Mouse (Mus musculus): ENCODE results near the gene Emilin2.

Emilin2 gene

DNA sequence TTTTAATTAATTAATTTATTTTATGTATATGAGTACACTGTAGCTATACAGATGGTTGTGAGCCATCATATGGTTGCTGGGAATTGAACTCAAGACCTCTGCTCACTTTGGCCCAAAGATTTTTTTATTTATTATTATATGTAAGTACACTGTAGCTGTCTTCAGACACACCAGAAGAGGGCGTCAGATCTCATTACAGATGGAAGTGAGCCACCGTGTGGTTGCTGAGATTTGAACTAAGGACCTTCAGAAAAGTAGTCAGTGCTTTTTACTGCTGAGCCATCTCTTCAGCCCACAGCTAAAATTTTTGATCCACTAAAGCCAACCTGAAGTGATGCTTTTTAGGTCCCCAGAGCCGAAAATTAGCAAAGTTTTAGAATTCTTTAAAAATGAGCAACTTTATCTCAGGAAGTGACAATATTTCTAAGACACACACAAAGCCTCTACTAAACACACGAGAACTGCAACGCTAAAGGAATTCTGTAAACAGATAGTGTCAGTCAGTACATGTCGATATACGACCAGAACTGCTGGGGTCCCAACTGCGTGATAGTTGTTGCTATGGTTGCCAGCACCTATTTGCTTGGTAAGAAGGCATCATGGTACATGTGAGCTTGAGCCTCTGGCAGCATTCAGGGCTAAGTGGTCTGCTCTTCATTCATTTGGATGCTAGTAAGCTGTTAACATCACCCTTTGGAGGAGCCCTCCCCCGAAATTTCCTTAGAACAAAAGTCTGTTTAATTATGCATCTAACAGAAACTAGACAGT, 84.5 kb downstream of the Emilin2 start:
- DNase-seq, result no peak

DNA sequence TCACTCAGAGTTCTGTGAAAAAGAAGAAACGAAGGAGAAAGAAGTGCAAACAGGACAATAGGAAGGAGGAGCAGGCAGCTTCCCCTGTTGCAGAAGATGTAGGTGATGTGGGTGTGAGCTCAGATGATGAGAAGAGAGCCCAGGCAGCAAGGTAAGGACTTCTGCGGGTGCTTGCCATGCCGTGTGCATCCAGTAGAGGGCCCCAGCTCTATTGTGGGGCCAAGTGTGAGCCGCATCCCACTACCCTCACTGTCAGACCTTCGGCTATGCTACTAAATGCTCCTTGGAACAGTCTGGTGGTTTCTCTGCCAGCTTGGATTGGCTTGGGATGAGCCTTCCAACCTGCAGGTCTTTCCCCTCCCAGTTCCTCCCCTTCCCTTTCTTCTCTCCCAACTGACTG, 86.7 kb downstream of the Emilin2 start:
- no peak for DNase-seq

DNA sequence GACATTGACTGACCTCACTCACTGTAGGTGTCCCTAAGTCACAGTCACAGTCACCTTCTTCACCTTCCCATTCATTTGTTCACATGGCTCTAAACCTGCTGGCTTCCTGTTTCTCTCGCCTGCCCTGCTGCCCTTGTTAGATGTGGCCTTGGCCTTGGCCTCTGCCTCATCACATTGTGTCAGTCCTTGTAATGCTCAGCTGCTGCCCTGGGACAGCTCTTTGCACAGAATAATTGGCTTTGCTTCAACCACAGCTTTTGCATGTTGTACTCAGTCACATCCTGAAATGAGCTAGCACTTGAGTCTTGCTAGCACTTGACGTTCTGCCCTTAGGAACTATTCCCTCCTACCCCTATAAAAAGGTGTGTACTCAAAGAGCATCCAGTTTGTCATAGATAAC, 87.3 kb downstream of the Emilin2 start:
- DNase-seq, result no peak

DNA sequence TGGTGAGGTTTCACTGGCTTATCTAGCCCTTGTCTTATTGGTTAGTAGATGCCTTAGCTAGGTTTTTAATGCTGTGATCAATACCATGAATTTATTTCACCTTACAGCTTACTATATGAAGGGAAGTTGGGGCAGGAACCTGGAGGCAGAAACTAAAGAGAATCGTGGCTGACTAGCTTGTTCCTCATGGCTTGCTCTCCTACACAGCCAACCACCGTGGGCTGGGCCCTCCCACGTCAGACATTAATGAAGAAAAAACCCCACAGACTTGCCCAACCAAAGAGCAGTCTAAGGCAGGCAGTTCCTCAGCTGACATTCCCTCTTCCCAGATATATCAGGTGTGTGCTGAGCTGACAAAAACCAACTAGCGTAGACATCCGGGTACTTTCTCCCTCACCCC, 88.1 kb downstream of the Emilin2 start:
- no peak for DNase-seq

DNA sequence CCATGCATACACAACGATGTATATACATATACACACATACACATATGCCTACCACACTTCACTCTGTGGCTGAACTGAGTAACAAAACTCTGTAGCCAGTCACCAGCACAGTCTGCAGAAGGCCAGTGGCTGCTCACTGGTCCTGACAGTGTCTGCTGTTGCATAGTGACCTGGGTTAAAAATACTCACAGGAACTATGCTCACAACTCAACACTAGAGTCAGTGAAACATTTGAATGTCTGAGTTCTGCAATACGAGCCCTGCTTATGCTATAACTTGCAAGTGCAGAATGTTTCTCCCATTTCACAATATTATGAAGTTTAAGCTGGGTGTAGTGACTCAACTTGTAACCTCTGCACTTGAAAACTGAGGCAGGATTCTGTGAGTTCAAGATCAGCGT, 90.4 kb downstream of the Emilin2 start:
- DNase-seq, result no peak

DNA sequence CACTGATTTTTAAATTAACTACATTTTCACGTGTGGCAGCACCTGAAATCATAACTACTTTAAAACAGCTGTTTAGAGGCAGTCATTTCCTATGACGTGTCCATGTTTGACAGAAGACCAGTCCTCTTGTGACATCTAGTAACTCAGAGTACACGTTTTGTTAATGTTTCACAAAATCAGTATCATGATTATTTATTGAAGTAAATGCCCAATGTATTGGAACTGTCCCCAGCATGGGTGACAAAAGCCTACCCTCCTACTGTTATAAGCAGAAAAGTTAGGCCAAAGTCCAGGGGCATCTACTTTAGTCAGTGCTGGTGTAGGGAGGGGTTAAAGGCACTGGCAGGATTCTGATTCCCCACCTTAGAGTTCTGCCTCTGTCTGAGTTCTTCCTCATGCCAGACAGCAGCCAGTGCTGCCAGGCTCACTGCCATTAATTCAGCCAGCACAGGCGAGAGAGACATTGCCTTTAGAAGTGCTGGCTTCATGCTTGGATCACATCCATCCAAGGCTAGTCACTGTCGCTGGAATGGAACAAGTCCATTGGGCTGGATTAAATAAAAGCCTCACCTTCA, 94.6 kb downstream of the Emilin2 start:
- DNase-seq, result no peak

DNA sequence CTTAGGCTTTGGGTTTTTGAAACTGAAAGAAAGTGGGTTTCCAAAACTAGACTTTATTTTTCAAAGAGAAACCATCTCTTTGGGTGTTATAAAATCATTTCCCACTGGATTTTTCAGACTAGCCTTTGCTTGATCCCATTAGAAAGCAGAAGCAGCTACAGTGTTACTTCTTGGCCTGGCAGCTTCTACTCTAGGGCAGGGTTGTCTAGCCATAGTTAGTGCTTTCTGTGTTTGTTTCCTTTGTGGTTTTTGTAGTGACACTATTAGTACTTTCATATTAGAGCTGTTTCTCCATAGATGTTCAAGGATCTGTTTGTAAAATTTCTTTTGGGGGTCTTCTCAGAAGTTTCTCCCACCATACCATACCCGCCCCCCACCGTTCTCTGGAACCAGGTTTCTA, 95.5 kb downstream of the Emilin2 start:
- no peak for DNase-seq

DNA sequence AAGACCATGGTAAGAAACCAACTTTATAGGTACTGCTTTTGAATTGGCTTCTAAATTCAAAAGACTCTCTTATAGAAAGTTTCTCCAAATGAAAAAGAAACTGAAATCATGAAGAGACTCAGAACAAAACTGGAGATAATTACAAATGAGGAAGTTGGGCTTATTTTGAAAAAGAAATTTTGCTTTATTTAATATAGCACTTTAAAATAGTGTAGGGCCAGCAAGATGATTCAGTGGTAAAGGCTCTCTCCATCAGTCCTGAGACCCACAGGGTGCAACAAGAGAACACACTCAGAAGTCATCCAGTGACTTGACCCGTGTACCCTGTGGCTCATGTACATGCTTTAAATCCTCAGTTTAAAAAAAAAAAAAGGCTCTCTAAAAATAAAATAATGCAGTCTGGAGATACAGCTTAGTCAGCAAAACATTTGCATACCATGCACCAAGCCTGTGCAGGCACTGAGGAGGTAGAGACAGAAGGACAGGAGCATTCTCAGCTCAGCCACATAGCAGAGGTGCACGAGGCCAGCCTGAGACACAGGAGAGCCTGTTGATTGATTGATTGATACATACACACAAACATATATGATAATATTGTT, 96.4 kb downstream of the Emilin2 start:
- no peak for DNase-seq

DNA sequence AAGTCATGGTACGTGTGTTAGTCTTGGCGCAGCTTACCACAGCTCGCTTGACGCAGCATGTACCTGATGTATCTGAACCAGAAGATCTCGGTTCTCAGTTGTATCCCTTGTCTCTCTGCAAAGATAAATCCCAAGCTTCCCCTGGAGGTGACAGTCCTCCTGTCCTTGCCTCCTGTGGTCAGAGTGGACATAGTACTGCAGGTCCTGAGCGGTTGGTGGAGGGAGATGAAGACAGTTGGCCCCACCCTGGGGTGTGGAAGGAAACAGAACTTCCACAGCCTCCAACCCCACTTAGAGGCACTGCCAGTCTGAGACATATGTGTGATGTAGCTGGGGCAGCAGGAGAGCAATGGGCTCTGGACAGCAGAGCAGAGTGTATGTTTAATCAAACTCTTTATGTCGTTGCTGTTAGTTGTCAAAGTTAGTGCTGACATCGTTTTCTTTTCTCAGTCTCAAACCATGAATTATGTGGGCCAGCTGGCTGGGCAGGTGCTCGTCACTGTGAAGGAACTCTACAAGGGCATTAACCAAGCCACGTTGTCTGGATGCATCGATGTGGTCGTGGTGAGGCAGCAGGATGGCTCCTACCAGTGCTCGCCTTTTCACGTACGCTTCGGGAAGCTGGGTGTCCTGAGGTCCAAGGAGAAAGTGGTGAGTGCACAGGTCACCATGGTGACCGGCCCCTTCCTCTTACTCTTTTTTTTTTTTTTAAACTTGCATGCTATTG, 97.1 kb downstream of the Emilin2 start:
- DNase-seq, result no peak

DNA sequence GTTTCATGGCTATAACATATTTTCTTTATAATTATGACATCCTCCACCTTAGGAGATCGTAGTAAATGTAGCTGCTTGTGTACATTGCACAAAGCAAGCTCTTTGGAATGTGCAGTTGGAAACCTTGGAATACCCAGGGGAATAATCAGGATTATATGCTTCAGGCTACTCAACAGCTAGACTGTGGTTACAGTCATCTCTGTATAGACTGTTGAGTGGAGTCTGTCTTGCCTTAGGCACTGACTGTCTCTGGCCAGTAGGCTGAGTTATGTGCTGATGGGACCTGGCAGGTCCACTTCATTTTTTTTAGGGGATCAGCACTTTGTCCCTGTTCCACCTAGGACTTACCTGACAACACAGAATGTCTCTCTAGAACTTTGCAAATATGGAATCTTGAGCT, 98.1 kb downstream of the Emilin2 start:
- no peak for DNase-seq

DNA sequence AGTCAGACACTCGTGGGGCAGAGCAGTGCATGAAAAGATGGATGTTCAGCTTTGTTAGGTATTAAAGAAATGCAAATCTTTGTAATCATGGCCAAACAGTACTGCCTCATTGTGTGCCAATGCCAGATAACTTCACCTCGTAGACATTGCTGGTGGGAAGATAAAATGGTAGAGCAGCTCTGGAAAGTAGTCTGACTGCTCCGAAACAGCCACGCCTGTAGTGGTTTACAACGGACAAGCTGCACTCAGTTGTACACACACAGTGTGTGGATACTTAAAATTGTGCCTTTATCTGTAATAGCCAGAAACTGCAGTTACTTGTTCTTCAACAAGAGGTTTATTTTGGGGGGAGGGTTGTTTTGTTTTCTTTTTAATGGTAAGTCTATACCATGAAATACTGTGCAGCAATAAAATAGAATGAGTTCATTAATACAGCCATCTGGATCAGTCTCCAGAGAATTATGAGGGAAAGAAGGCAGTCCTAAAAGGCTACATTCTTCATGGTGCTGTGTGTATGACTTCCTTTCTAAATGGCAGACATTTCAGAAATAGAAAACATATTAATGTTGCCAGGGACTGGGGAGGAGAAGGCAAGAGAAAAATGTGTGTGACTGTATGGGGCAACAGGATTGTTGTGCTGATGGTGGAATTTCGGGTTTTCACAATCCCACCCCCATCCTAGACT, 99.7 kb downstream of the Emilin2 start:
- no peak for DNase-seq

DNA sequence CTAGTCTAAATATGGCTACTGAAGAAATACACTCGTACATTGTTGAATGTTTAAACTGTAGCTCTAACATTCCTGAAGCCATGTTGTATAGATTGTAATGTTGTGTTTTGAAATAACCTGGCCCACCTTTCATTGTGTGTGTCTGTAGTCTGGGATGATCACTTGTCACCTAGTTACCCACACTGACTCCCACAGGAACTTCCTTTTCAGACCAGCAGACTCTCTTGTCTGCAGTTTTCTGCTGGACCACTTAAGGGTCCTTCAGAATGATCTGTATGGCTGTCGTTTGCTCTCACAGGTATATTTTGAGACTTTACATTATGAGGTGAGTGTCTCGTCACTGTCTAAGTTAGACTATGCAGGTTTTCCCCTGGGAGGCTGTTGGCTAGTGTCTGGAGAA, 101.8 kb downstream of the Emilin2 start:
- no peak for DNase-seq

DNA sequence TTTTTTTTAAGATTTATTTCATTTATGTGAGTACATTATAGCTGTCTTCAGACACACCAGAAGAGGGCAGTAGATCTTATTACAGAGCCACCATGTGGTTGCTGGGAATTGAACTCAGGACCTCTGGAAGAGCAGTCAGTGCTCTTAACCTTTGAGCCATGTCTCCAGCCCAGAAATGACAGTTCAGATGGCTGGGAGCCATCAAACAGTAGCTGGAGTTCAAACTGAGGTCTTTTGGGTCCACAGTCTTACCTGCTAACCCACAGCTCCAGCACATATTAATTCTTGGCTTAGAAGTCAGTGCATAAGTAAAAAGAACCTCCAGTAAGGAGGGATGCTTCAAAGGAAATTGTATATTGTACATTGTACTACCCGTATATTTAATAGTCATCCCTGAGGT, 102.9 kb downstream of the Emilin2 start:
- DNase-seq, result no peak

DNA sequence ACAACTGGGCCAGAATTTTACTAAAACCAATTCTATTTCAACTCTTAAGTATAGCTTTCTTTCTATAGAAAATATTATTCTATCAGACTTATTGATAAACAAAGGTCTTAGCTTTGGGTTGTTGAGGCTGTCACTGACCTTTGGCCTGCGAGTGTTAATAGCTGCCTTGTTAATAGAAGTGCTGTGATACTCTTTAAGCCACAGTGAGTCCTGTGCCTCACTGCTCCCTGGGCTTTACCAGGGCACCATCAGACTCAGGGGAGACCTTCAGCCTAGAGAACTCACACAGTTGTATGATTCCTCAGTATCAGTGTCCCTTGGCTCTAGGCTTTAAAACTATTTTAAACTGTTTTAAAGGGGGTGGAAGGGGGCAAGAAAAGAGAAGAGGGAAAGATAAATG, 103.4 kb downstream of the Emilin2 start:
- DNase-seq, result no peak

DNA sequence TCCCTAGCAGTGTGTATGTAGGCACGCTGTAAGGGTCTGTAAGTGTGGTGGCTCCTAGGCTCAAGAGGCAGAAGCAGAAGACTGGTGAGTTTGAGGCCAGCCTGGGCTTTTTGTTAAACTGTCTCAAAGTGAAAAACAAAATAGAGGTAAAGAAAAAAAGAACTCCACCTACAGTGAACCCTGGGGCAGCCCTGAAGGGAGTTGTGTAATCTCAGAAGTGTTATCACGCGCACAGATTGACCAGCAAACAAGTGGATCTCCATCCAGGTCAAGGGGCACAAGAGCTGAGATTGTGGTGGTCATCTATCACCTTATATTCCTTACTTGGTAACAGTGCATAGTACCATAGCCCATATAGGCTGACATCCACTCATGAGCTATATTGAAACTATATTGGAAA, 104.5 kb downstream of the Emilin2 start:
- no peak for DNase-seq

DNA sequence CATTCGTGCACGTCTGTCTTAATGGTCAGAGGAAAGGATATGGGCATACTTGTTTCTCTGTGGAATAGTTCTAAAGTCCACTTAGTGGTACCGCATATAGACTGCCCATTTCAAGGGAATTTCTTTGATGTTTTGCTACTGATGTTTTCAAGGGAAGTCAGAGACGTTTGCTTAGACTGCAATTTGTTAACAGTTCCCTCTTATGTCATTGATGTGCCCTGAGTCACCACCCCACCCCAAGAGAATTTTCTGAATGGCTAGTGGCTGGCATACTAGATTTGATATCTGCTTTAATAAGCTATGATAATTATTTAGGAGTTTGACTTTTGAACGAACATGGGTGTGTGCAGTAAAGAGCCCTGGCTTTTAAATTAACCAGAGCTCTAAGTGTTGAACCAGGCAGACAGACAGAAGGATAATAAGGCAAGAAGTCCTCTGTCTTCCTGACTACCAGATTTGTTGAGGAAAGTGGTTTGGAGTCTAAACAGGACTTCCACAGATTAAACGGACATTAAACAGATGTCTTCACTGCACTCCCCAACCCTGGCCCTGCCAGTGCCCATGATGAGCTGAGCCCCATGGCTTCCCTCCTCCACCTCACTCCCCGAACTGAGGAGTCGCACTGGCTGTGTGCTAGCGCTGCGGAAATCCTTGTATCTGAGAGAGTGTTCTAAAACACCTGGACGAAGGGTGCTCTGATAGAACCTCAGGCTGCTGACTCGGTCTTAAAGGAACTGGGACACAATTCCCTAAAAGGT, 105.5 kb downstream of the Emilin2 start:
- no peak for DNase-seq

DNA sequence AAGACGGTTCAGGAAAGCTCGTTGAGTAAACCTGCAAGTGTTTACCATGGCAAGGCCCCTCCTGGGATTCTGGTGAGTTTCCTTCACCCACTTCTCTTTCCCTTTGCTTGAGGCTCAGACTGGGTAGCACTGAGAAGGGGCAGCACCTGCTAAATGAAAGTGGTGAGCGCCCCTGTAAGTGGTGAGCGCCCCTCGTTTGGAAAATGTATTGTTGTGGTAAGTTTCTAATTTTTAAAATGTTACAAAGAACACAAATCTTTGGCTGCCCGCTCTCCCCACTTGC, 107.0 kb downstream of the Emilin2 start:
- DNase-seq, result no peak

DNA sequence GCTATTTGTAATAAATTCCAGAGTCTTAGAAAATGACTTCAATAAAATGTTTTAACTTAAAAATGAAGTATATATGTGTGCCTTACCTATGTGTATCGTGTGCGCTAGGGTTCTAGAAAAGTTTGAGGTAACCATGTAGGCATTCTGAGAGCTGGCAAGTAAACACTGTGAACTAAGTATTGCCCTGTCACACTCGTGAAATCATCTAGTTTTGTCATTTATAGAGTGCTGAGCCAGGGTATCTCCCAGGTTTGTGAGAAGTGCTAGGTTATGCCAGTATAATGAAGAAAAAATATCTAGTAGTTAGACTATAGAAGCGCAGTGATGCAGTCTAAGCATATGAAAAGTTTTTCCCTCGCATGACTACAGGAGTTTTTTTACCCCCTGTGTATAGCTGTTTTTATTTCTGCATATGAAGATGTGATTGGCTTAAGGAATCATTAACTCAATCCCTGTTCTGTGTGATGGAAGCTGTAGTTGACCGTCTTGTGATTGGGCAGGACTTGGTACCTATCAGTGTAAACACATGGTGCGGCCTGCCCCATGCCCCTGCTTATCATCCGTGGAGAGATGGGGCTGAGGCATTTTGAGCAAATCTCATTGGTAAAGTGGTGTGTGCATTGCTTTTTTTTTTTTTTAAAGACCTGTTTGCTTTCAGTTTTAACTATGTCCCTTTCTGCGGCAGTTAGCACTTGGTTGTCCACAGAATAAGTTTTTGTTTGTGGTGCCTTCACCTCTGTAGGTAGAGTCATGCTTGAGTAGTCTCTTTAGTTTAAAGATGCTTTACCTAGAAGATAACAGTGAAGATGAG, 107.6 kb downstream of the Emilin2 start:
- no peak for DNase-seq
